Mouse (Mus musculus) CH12.LX (cell line): ENCODE results near the gene P4ha3. TPM values are rescaled to one million over a fixed set of nuclear protein-coding genes. Genes with fewer than 3 reads are reported as not detected.

ENCODE experiments used
- DNase-seq: peaks from one replicate; pipeline ENCODE4 v3.0.0-alpha.2; 2013; ENCODE audit errors: extremely low read depth
- H3K27ac ChIP-seq: 2 replicates; pipeline ENCODE4 v1.5.1; 2012; ENCODE audit warnings: low read depth, mild to moderate bottlenecking, control low read depth, moderate library complexity; ENCODE audit not compliant: insufficient read depth
- H3K27me3 ChIP-seq: replicated peaks from 2 replicates; pipeline ENCODE3; 2012; ENCODE audit warnings: inconsistent platforms
- H3K36me3 ChIP-seq, 2 experiments: replicated peaks in 1 of 2; 2 replicates each; pipeline versions ENCODE3 to v1.6.1; 2012; ENCODE audit warnings: inconsistent platforms in 1 of 2, low read length in 1 of 2, mild to moderate bottlenecking in 1 of 2, mixed read lengths in 1 of 2, moderate library complexity in 1 of 2; ENCODE audit not compliant: control insufficient read depth in 1 of 2, insufficient read depth in 1 of 2
- H3K4me1 ChIP-seq, 2 experiments: 2 replicates each; pipeline ENCODE4 v1.6.1; 2012; ENCODE audit warnings: inconsistent platforms in 1 of 2, moderate library complexity in 1 of 2; ENCODE audit not compliant: insufficient read depth in 2 of 2, control insufficient read depth in 1 of 2
- H3K4me2 ChIP-seq: 2 replicates; pipeline ENCODE4 v1.6.1; 2012; ENCODE audit warnings: low read depth, mild to moderate bottlenecking, control low read depth; ENCODE audit not compliant: poor library complexity, insufficient read depth, severe bottlenecking
- H3K4me3 ChIP-seq, 3 experiments: fragments of 150-350 bp in 1 of 3; sonication (generic) in 1 of 3; replicated peaks in 1 of 3; 2 replicates each; pipeline versions ENCODE3 to v1.5.1; 2011 to 2012; ENCODE audit warnings: low read depth in 2 of 3, low read length in 2 of 3, mild to moderate bottlenecking in 2 of 3, moderate library complexity in 2 of 3, control low read depth in 1 of 3, improper control_type of control experiment in 1 of 3, inconsistent platforms in 1 of 3, mixed read lengths in 1 of 3; ENCODE audit not compliant: poor library complexity in 1 of 3
- H3K79me2 ChIP-seq: replicated peaks from 2 replicates; pipeline ENCODE4 v1.6.1; 2012; ENCODE audit warnings: mild to moderate bottlenecking, moderate library complexity; ENCODE audit not compliant: control insufficient read depth, poor library complexity, insufficient read depth, severe bottlenecking; ENCODE audit errors: extremely low read depth
- H3K9ac ChIP-seq: 2 replicates; pipeline ENCODE4 v1.6.1; 2012; ENCODE audit warnings: low read depth, mild to moderate bottlenecking, control low read depth, moderate library complexity; ENCODE audit not compliant: insufficient read depth
- H3K9me3 ChIP-seq: replicated peaks from 2 replicates; pipeline ENCODE3; 2012; ENCODE audit warnings: low read length, inconsistent platforms, mixed read lengths
- CHD2 ChIP-seq: IDR thresholded peaks from 2 replicates; pipeline ENCODE4 v1.6.1; 2011; ENCODE audit warnings: low read length, improper control_type of control experiment
- CTCF ChIP-seq, 2 experiments: IDR thresholded peaks in 1 of 2; conservative IDR thresholded peaks in 1 of 2; 2 replicates each; pipeline ENCODE4 v1.5.1; 2011 to 2012; ENCODE audit warnings: low read depth in 2 of 2, low read length in 2 of 2, improper control_type of control experiment in 1 of 2, inconsistent platforms in 1 of 2, mild to moderate bottlenecking in 1 of 2, moderate library complexity in 1 of 2
- ELF1 ChIP-seq: IDR thresholded peaks from 2 replicates; pipeline ENCODE4 v1.6.1; 2014; ENCODE audit warnings: low read depth, mild to moderate bottlenecking, inconsistent platforms, low read length, improper control_type of control experiment
- ETS1 ChIP-seq: conservative IDR thresholded peaks from 2 replicates; pipeline ENCODE4 v1.6.1; 2012; ENCODE audit warnings: low read depth, mild to moderate bottlenecking, inconsistent platforms, low read length, improper control_type of control experiment, moderate library complexity
- GABPA ChIP-seq: IDR thresholded peaks from 2 replicates; pipeline ENCODE4 v1.6.1; 2012; ENCODE audit warnings: low read depth, low read length, improper control_type of control experiment, inconsistent platforms; ENCODE audit not compliant: insufficient replicate concordance
- JUN ChIP-seq: IDR thresholded peaks from 2 replicates; pipeline ENCODE4 v1.6.1; 2011; ENCODE audit warnings: low read depth, mild to moderate bottlenecking, low read length, improper control_type of control experiment, moderate library complexity; ENCODE audit not compliant: insufficient read depth
- NELFE ChIP-seq: IDR thresholded peaks from 2 replicates; pipeline ENCODE4 v1.6.1; 2011; ENCODE audit warnings: low read depth, low read length, improper control_type of control experiment
- POLR2A ChIP-seq: IDR thresholded peaks from 2 replicates; pipeline ENCODE4 v1.6.1; 2011; ENCODE audit warnings: low read depth, mild to moderate bottlenecking, improper control_type of control experiment, low read length
- RAD21 ChIP-seq: IDR thresholded peaks from 2 replicates; pipeline ENCODE4 v1.6.1; 2011; ENCODE audit warnings: low read depth, mild to moderate bottlenecking, low read length, improper control_type of control experiment, moderate library complexity
- SMC3 ChIP-seq: IDR thresholded peaks from 2 replicates; pipeline ENCODE4 v1.6.1; 2011; ENCODE audit warnings: low read depth, low read length, improper control_type of control experiment
- TBP ChIP-seq: conservative IDR thresholded peaks from 2 replicates; pipeline ENCODE4 v1.6.1; 2011; ENCODE audit warnings: low read depth, low read length, improper control_type of control experiment
- ZNF384 ChIP-seq: IDR thresholded peaks from 2 replicates; pipeline ENCODE4 v1.6.1; 2012; ENCODE audit warnings: low read depth, low read length, improper control_type of control experiment, inconsistent platforms
- dilution Hi-C: fragments of 300-500 bp; cut with MboI; formaldehyde crosslinking; loops from 2 replicates; pipeline ENCODE4 v1.14.3; 2020; ENCODE audit warnings: low sequenced_read_pairs; ENCODE audit not compliant: extremely low pct_unique_long_range_greater_than_20kb, extremely low pct_ligation_motif_present
- in situ Hi-C: fragments of 300-500 bp; cut with MboI; formaldehyde crosslinking; loops from 3 replicates; pipeline ENCODE4 v1.14.3; 2019; ENCODE audit warnings: low sequenced_read_pairs, low pct_ligation_motif_present, low pct_unique_long_range_greater_than_20kb, mixed read lengths
- polyA plus RNA-seq: library from polyadenylated mRNA; unstranded; fragments of >175 nt; gene quantifications from 2 replicates; pipeline ENCODE4 v1.2.1, GENCODE M21; 2012; ENCODE audit warnings: low read depth; ENCODE audit not compliant: insufficient read length
- total RNA-seq, 2 experiments: library from RNA; depleted of rRNA; stranded (reverse); fragments of 300-350 nt in 1 of 2; fragments of >200 nt in 1 of 2; gene quantifications; 2 replicates each; pipeline ENCODE4 v1.2.3; 2012 to 2014

P4ha3 gene
- total and polyA plus RNA-seq, 3 experiments: not detected

- H3K9ac ChIP-seq: no peak overlapping the region
- H3K4me3 ChIP-seq: no peak overlapping the region
- no peaks in the 10 kb centered on the region for H3K79me2 ChIP-seq
- no peaks in the 10 kb centered on the region for H3K36me3 ChIP-seq
- H3K27me3 ChIP-seq: no peaks in the 10 kb centered on the region
- dilution Hi-C loops: no loop called here
- no peaks in the 10 kb centered on the region for H3K4me1 ChIP-seq
- no peaks in the 10 kb centered on the region for H3K9me3 ChIP-seq
- no peak overlapping the region for H3K27ac ChIP-seq
- no peak for DNase-seq
- H3K4me2 ChIP-seq: no peak overlapping the region
- in situ Hi-C loops: loop anchor here (5.0 kb wide), 1 partner anchor 35 kb away; no protein-coding TSS in a partner anchor
- TF ChIP-seq SMC3 (no peak), POLR2A (no peak), JUN (no peak), ZNF384 (no peak), ELF1 (no peak), GABPA (no peak), ETS1 (no peak)
These were observed 32.2 kb downstream of the P4ha3 start for GRCm38 (mm10) chr7:100317534-100317933.

- Histone ChIP-seq H3K36me3 (peaks cover 12 to 37% of the 10 kb centered on the region in 2 experiments), H3K4me2 (no peak overlapping the region), H3K27ac (no peak overlapping the region), H3K9me3 (no peaks in the 10 kb centered on the region), H3K79me2 (no peaks in the 10 kb centered on the region), H3K4me3 (no peak overlapping the region), H3K9ac (no peak overlapping the region), H3K27me3 (no peaks in the 10 kb centered on the region), H3K4me1 (peaks cover 0 to 9% of the 10 kb centered on the region in 2 experiments; a peak in 2 of 4 replicates)
- dilution Hi-C loops (no loop called here), in situ Hi-C loops (no loop called here)
- no peak for TF ChIP-seq RAD21
- no peak for TF ChIP-seq CHD2
- no peak for TF ChIP-seq NELFE
- DNase-seq: no peak
These were observed 38.4 kb downstream of the P4ha3 start for GRCm38 (mm10) chr7:100323721-100324120.

- Histone ChIP-seq H3K36me3 (peaks cover 21 to 52% of the 10 kb centered on the region in 2 experiments), H3K4me3 (no peak overlapping the region), H3K4me1 (peaks cover 0 to 9% of the 10 kb centered on the region in 2 experiments; a peak in 2 of 4 replicates), H3K9me3 (no peaks in the 10 kb centered on the region), H3K4me2 (no peak overlapping the region), H3K27ac (no peak overlapping the region), H3K27me3 (no peaks in the 10 kb centered on the region), H3K9ac (no peak overlapping the region), H3K79me2 (no peaks in the 10 kb centered on the region)
- dilution Hi-C loops: no loop called here
- peak; percentile 22 for DNase-seq
- in situ Hi-C loops: no loop called here
- TF ChIP-seq CTCF (conservative IDR thresholded peaks at IDR 0.05 in 1 of 2, IDR thresholded peaks at IDR 0.05 in 1 of 2; ENCODE audit: low read depth in 2 of 2, low read length in 2 of 2) (peak; percentile 54 to 75), SMC3 (peak; percentile 69), TBP (no peak), RAD21 (peak; percentile 51)
These were observed 40.2 kb downstream of the P4ha3 start for GRCm38 (mm10) chr7:100325482-100325881.
